Mouse (Mus musculus) G1E (cell line): ENCODE data around the gene Zhx3. TPM values are rescaled to one million over a fixed set of nuclear protein-coding genes. Genes with fewer than 3 reads are reported as not detected.

ENCODE experiments used
- ATAC-seq: 2 replicates; pipeline ENCODE4 v1.8.0; 2016; ENCODE audit warnings: mild to moderate bottlenecking; ENCODE audit not compliant: insufficient number of reproducible peaks, poor library complexity, low FRiP score, severe bottlenecking; ENCODE audit errors: extremely low read depth
- DNase-seq: peaks from one replicate; pipeline ENCODE4 v3.0.0; 2012; ENCODE audit warnings: low spot score
- H3K27me3 ChIP-seq: 2 replicates; pipeline ENCODE4 v1.6.1; 2012; ENCODE audit warnings: mild to moderate bottlenecking, low read length, inconsistent platforms; ENCODE audit not compliant: insufficient read depth
- H3K36me3 ChIP-seq: replicated peaks from 2 replicates; pipeline ENCODE3; 2012; ENCODE audit warnings: mild to moderate bottlenecking, inconsistent platforms
- H3K4me1 ChIP-seq: 2 replicates; pipeline ENCODE4 v1.6.1; 2012; ENCODE audit warnings: low read depth, low read length, inconsistent platforms, mixed read lengths; ENCODE audit not compliant: insufficient read depth
- H3K4me3 ChIP-seq: 2 replicates; pipeline ENCODE4 v1.5.1; 2012; ENCODE audit warnings: low read depth, mild to moderate bottlenecking, inconsistent platforms, low read length, moderate library complexity, mixed read lengths
- H3K9me3 ChIP-seq: replicated peaks from 2 replicates; pipeline ENCODE4 v1.6.1; 2012; ENCODE audit warnings: inconsistent platforms
- CTCF ChIP-seq: IDR thresholded peaks from 2 replicates; pipeline ENCODE4 v1.5.1; 2012; ENCODE audit warnings: low read depth, low read length, inconsistent platforms, mixed read lengths
- GATA1 ChIP-seq: IDR thresholded peaks from 2 replicates; pipeline ENCODE4 v1.6.1; 2012; ENCODE audit warnings: borderline replicate concordance, low read length, inconsistent platforms, mixed read lengths
- GATA2 ChIP-seq: IDR thresholded peaks from 2 replicates; pipeline ENCODE4 v1.6.1; 2012; ENCODE audit warnings: low read depth, low read length, inconsistent platforms, borderline replicate concordance
- POLR2AphosphoS5 ChIP-seq: IDR thresholded peaks from 2 replicates; pipeline ENCODE4 v1.6.1; 2012; ENCODE audit warnings: low read depth, low read length, inconsistent platforms; ENCODE audit not compliant: insufficient replicate concordance
- TAL1 ChIP-seq: conservative IDR thresholded peaks from 2 replicates; pipeline ENCODE4 v1.6.1; 2012; ENCODE audit warnings: low read depth, low read length, inconsistent platforms, mixed read lengths
- polyA plus RNA-seq: library from polyadenylated mRNA; stranded (reverse); fragments of >175 nt; gene quantifications from 2 replicates; pipeline ENCODE4 v1.2.3, GENCODE M21; 2012
- total RNA-seq, 2 experiments: library from RNA; stranded (forward) in 1 of 2; stranded (reverse) in 1 of 2; fragments of 200-1000 nt in 1 of 2; fragments of >200 nt in 1 of 2; fragmentation: Nextera tagmentation in 1 of 2; gene quantifications; 2 replicates each; pipeline ENCODE4 v1.2.3; 2014 to 2017

Gene Zhx3
- total and polyA plus RNA-seq, 3 experiments, result 1.7 to 8.4 (median 8.2) TPM

GRCm38 (mm10) chr2:160728972-160729371, 143.8 kb downstream of the Zhx3 start:
- peaks cover 14% of the 10 kb centered on the region for H3K27me3 ChIP-seq
- no peaks in the 10 kb centered on the region for H3K9me3 ChIP-seq
- peaks cover 20% of the 10 kb centered on the region for H3K36me3 ChIP-seq
- H3K4me1 ChIP-seq, result peaks cover 23% of the 10 kb centered on the region
- no peak for ATAC-seq
- H3K4me3 ChIP-seq, result no peak overlapping the region
- TF ChIP-seq GATA1, result no peak
- no peak for TF ChIP-seq GATA2
- no peak for TF ChIP-seq TAL1
- no peak for TF ChIP-seq POLR2AphosphoS5
- TF ChIP-seq CTCF, result no peak
- no peak for DNase-seq

- Histone ChIP-seq H3K36me3 (peaks cover 40% of the 10 kb centered on the region), H3K4me1 (peaks cover 14% of the 10 kb centered on the region), H3K9me3 (no peaks in the 10 kb centered on the region), H3K4me3 (no peak overlapping the region), H3K27me3 (peaks cover 9% of the 10 kb centered on the region)
- DNase-seq (no peak), ATAC-seq (no peak)
- TF ChIP-seq GATA1, result no peak
- no peak for TF ChIP-seq GATA2
- TF ChIP-seq TAL1, result no peak
- no peak for TF ChIP-seq POLR2AphosphoS5
- TF ChIP-seq CTCF, result no peak
Observed at GRCm38 (mm10) chr2:160725877-160726864, 146.6 kb downstream of the Zhx3 start.

- Histone ChIP-seq H3K4me3 (no peak overlapping the region), H3K9me3 (no peaks in the 10 kb centered on the region), H3K36me3 (peaks cover 56% of the 10 kb centered on the region), H3K27me3 (no peaks in the 10 kb centered on the region), H3K4me1 (no peaks in the 10 kb centered on the region)
- ATAC-seq (no peak), DNase-seq (no peak)
- TF ChIP-seq CTCF (no peak), TAL1 (no peak), GATA2 (no peak), POLR2AphosphoS5 (no peak), GATA1 (no peak)
Observed at GRCm38 (mm10) chr2:160724536-160724935, 148.3 kb downstream of the Zhx3 start.

- Histone ChIP-seq H3K4me3 (no peak overlapping the region), H3K36me3 (peaks cover 63% of the 10 kb centered on the region), H3K4me1 (no peaks in the 10 kb centered on the region), H3K27me3 (no peaks in the 10 kb centered on the region), H3K9me3 (no peaks in the 10 kb centered on the region)
- DNase-seq (no peak), ATAC-seq (no peak)
- TF ChIP-seq TAL1 (no peak), CTCF (no peak), GATA2 (no peak), GATA1 (no peak), POLR2AphosphoS5 (no peak)
Observed at GRCm38 (mm10) chr2:160723613-160724375, 149.0 kb downstream of the Zhx3 start.

- no peak for ATAC-seq
- Histone ChIP-seq H3K9me3 (no peaks in the 10 kb centered on the region), H3K36me3 (peaks cover 74% of the 10 kb centered on the region)
Observed at GRCm38 (mm10) chr2:160722714-160723113, 150.1 kb downstream of the Zhx3 start.

More at GRCm38 (mm10) chr2:160722714-160723113, 150.1 kb downstream of the Zhx3 start:
- Histone ChIP-seq H3K27me3 (no peaks in the 10 kb centered on the region), H3K4me1 (no peaks in the 10 kb centered on the region), H3K4me3 (no peak overlapping the region)
- no peak for DNase-seq
- TF ChIP-seq TAL1, result no peak
- TF ChIP-seq CTCF, result no peak
- TF ChIP-seq POLR2AphosphoS5, result no peak
- no peak for TF ChIP-seq GATA2
- TF ChIP-seq GATA1, result no peak
